Mouse (Mus musculus) gastrocnemius, postnatal 14 days (tissue): ENCODE data around the gene Bptf. TPM values are rescaled to one million over a fixed set of nuclear protein-coding genes. Genes with fewer than 3 reads are reported as not detected.
"Not testable (repeated sequence)": the region's sequence is repeated elsewhere in the genome, so short reads cannot be mapped to it uniquely, and the experiment has no call there.

Source experiments
- DNase-seq: peaks from one replicate; pipeline ENCODE4 v3.0.0; 2021; ENCODE audit warnings: mixed read lengths
- intact Hi-C: fragments of 180-260 bp; cut with DNase I; formaldehyde crosslinking; loops from one replicate; pipeline ENCODE4 v1.15.1; 2025; ENCODE audit warnings: low total_unique reads
- total RNA-seq, 2 experiments: library from RNA; stranded (reverse); gene quantifications; 2 replicates each; pipeline ENCODE4 v1.2.3; 2021

The Bptf gene
- total RNA-seq, 2 experiments from 2014 or later, result 20.5 to 22.6 TPM

DNA sequence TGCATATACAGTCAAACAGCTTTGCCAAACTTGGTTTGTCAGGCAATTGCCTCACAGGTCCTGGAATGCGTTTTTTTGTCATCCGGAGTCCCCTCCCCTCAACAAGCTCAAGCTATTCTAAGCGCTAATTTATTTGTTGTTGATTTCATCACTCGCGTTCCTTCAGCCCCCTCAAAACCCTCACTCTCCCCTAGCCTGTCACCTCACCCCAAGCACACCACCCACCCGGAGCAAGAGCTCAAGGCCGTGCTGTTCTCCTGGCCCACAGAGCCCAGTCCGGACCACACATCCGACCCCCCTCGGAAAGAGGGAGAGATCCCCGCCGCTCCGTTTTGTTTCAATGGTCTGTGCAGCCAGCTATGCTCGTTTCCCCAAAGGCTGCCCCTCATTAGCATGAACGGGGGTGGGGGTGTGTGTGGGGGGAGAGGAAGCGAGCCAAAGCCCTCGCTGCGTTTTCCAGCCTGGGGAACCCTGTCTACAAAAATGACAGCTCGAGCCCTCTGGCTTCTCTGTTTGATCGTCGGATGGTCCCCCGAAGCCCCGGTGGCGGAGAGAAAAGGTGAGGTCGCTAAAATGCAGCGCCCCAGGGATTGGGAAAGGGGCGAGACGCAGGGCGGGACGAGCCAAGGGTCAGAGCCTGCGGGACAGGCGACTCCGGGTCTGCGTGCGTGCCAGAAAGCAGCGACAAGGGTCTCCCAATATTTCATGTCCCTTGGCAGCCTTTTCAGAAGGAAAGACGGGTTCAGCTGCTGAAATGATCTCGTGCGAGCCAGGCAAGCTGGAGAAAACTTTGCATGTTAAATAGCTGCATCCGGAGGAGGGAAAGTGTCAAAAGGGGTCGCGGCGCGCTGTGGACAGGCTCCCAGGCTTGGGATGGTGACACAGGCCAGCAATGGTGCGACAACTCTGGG is 106.3 kb downstream of the Bptf start, which contains the start of gene 1810010H24Rik:
1810010H24Rik (plus strand) TSS at position 271 of the 911 bp plus-strand sequence.
- intact Hi-C loops, result no loop called here
- DNase-seq, result peak; percentile 20

DNA sequence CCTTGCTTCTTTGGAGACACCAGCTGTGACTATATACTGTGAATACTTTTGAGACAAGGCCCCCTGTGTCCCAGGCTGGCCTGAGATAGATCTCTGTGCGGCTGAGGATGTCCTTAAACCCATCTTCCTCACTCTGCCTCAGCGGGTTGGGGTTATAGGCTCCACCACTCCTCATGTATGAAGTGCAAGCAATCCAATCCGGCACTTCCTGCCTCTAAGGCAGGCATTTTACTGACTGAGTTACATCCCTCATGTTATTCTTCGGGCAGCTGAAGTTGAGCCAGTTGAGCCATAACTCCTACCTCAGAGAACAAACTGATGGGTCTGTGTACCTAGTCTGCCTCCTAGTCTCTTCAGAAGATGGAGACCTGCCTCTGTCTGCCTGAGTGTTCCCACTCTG is 107.5 kb downstream of the Bptf start:
- intact Hi-C loops, result no loop called here
- no peak for DNase-seq

DNA sequence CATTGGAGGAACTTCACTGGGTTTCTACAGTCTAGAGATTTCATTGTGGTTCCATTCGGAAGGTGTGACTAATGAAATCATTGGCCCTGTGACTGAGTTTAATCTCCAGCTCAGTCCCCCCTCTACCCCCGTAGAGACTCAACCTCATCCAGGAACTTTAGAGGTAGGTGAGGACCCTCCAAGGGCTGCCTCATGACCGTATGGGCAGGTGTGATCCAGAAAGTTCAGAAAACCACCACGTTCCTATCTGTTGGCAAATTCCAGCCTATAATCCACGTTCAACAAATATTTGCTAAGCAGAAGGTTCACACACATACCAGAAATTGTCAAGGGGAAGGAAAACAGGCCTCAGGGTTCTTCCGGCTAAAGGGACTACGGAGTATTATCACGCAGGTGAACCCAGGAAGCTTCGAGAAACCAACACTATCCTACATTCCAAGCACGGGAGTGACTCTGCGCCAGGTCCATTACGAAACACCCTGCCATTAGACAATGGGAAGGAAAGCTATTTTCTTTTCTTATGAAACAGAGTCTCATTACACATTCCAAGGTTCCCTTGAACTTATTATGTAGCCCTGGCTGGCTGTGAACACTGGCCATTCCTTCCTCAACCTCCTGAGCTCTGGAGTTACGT is 109.8 kb downstream of the Bptf start:
- DNase-seq, result no peak
- intact Hi-C loops, result no loop called here

DNA sequence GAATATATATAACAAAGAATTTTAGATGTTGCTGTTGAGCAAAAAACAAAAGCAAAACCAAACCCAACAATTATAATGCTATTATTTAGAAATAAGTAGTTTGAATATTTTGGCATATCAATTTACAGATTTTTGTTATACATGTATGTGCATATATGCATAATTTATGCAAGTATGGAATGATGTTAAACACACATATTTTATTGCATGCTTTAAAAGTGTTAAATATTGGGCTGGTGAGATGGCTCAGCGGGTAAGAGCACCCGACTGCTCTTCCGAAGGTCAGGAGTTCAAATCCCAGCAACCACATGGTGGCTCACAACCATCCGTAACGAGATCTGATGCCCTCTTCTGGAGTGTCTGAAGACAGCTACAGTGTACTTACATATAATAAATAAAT is 112.2 kb downstream of the Bptf start:
- DNase-seq, intact Hi-C loops: not testable (repeated sequence)

DNA sequence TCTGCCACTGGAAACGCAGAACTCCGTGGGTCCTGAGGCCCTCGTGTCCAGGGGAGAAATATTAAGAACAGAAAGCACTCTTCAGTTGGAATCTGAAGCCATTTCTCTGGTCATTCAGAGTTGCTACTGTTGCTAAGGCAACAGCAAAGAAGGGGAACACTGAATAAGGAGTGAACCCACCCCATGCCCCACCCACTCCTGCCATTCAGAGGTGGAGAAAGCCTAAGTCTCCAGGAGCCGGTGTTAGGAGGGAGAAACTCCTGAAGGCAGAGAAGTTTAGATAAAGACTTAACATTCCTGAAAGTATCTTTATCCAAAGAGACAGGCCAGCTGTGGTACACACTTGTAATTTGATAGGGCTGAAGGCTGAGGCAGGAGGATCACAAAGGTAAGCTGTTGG is 112.6 kb downstream of the Bptf start:
- intact Hi-C loops, result no loop called here
- DNase-seq, result no peak

DNA sequence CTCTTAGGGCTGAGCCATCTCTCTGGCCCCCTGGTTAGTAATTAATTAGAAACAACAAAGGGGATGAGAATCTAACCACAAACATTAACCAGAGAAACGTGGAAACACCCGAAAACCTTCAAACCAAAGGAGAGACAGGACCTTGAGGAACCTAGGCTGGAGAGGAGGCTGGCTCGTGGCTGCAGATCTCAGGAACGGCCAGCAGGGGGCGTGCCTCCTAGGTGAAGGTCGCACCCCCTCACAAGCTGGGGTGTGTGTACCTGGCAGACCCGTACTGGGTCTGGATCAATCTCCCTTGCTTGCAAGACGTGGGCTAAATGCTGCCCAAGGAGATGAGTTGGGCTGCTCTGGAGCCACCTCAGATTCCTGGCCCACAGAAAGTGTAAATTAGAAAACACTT is 113.3 kb downstream of the Bptf start:
- no peak for DNase-seq
- intact Hi-C loops, result no loop called here

DNA sequence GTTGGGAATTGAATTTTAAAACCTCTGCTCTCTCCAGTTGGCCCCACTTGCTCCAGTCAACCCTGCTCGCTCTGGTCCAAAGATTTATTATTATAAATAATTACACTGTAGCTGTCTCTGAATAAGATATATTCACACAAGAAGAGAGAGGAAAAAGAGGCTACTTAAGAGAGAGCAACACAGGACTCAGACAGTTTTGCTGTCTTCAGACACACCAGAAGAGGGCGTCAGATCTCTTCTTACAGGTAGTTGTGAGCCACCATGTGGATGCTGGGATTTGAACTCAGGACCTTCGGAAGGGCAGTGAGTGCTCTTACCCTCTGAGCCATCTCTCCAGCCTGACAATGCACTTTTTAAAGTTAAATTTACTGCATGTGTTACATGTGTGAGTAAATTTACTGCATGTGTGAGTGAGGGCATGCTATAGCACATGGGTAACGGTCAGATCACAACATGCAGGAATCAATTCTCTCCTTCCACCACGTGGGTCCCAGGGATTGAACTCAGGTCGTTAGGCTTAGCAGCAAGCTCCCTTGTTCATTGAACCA is 114.5 kb downstream of the Bptf start:
- no peak for DNase-seq
- intact Hi-C loops, result no loop called here

DNA sequence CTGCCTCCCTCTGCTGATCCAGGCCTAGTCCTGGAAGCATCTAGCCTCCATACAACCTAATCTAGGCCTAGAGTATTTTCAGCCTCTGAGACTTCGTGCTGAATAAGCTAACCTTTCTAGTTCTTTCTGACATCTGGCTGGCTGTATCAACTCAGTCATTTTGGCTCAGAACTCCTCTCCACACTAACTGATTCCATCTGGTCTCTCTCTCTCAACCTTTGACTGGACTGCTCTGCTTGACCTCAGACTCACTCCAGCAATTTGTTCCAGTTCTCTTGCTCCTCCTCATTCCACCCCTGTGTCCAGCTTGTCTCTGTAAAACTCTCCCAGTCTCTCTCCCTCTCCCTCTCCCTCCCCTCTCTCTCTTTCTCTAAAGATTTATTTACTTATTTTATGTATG is 115.0 kb downstream of the Bptf start:
- intact Hi-C loops, result no loop called here
- no peak for DNase-seq

DNA sequence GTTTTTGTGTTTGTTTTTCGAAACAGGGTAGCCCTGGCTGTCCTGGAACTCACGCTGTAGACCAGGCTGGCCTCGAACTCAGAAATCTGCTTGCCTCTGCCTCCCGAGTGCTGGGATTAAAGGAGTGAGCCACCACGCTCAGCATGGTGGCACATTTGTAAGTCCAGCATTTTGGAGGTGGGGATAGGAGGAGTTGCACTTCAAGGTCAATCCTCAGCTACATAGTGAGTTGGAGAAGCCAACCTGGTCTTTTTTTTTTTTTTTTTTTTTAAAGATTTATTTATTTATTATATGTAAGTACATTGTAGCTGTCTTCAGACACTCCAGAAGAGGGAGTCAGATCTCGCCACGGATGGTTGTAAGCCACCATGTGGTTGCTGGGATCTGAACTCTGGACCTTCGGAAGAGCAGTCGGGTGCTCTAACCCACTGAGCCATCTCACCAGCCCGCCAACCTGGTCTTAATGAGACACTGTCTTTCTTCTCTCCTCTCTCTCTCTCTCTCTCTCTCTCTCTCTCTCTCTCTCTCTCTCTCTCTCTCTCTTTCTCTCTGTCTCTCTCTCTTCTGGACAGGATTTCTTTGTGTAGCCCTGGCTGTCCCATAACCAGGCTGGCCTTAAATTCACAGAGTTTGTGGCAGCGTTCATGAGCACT is 116.3 kb downstream of the Bptf start:
- intact Hi-C loops, DNase-seq: not testable (repeated sequence)

DNA sequence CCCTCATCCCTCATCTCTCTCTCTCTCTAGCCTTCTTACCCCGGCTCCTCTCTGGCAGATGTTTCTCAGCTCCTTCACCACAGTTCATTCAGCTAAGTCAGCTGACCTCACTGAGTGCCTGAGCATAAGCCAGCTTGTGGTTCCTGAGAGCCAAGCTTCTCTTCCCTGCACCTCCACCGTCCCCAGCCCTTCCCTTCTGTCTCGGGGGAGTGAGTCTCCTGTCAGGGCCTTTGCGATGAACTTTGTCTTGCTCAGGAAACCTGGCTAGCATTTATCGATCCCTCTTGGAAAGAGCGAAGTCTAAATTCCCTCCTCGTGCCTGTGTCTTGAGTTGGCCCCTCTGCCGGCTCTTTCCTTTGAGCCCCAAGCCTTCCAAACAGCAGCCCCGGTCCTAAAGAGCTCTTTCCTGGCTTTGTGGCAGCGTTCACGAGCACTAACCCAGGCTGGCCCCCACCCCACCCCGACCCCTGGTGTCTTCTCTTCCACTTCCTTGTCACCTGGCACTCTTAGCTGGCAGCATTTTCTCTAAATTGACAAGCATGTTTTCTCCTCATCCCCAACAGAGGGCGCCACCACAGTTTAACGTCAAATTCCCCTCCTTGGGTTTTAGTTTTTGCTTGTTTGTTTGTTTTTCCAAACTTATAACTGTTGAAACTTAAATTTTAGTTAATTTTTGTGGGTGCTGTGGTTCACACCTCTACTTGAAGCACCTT is 117.2 kb downstream of the Bptf start:
- DNase-seq, result no peak
- intact Hi-C loops, result no loop called here

DNA sequence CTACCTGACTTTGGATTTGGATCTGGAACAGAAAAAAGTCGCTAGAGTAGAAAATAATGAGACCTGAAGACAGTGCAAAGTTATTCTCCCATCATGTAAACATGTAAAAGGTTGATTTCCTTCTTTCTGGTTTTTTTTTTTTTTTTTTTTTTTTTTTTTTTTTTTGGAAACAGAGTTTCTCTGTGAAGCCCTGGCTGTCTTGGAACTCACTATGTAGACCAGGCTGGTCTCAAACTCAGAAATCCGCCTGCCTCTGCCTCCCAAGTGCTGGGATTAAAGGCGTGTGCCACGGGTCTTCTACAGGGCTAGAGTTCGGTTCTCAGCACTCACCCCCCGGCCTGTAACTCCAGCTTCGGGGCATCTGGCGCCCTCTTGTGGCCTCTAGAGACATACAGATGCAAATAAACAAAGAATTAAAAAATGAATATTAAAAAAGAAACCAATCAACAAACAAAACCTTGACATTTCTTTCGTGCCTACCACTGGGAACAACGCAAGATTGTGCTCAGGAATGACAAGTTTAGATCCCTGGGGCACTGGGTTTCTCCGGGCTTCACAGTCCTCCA is 117.8 kb downstream of the Bptf start:
- no peak for DNase-seq
- intact Hi-C loops, result no loop called here

DNA sequence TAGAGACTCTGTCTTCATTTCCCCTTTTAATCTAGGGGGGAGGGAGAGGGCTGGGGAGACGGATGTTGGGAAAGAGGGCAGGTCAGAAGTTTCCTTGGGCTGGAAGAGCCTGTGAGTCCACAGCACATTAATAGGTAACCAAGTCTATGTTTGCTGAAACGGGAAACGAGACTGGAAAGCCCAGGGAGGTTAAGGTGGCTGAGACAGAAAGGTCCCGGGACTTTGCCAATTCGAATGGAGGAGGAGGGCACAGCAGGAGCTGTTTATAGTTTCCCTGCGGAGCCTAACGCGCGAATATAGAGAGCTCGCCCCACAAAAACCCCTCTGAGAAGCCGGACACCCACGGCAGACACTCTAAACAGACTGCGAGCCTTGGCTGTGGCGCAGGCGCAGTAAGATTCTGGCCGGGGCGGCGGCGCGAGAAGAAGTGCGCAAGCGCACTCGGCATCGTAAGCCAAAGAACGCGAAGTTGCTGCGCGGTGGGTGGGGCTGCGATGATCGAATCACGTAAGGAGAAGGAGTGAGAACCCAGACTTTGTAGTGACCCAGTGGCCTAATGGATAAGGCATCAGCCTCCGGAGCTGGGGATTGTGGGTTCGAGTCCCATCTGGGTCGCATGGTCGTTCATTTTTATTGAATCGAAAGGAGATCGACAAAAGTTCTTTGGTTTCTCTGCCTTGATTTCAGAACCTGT is 119.5 kb downstream of the Bptf start:
- intact Hi-C loops, result no loop called here
- peak; percentile 96 for DNase-seq

DNA sequence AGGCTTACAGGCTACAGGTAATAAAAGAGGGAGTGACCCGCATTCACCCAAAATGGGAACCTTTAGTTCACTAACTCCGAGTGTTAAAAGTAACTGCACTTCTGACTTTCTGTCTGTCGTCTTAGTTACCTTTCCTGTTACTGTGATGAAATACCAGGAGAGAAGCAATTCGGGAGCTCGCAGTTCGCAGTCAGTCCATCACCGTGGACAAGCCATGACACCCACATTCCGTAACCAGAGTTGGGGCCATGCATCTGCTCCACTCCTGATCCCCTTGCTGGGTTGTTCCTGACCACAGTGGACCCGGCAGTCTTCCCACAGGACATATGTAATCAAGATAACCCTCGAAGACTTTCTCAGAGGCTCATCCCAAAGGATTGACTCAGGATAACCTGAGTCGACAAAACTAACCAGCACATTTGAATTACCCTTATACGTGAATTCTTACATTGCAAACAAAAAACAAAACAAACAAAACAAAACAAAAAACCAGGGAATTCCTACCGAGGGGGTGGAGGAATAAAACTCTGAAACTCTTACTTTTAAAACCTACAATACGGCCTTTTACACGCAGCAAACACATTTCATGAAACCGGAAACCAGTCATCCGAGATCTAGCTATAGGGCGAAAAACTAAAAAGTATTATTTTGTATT is 120.1 kb downstream of the Bptf start:
- intact Hi-C loops, result no loop called here
- no peak for DNase-seq

DNA sequence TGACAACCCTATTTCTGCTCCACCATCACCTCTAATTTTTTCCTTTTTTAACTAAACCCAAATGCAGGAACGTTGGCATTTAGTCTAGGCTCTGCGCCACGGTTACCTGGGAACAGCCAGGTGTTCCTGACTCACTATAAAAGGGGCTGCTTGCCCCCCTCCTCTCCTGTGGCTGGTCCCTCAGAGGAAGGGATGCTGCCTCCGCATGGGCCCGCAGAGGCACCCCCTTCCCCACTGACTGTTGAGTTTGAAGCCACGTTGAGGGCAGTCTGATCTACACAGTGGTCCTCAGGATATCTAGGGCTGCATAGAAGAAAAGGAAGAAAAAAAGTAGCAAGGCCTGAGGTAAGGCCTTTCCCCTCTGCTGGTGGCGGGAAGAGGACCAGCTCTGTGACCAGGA is 120.8 kb downstream of the Bptf start:
- intact Hi-C loops, result no loop called here
- DNase-seq, result no peak

DNA sequence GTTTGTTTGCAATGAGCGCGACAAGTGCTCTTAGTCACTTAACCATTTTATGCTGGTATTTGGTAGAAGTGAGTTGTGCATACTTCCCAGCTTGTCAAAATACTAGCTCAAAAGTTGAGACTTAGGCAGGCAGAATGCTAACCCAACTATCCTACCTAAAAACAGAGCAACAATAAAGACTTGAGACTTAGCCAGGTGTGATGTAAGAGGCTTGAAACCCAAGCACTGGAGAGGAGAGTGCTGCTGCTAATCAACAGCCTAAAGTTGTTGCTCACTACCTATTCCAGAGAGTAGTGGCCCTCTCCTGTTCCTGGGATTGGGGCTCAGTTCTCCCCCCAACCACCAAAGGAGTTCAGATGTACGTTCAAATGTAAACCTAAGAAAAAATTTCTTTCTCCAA is 121.5 kb downstream of the Bptf start:
- intact Hi-C loops, result no loop called here
- no peak for DNase-seq

DNA sequence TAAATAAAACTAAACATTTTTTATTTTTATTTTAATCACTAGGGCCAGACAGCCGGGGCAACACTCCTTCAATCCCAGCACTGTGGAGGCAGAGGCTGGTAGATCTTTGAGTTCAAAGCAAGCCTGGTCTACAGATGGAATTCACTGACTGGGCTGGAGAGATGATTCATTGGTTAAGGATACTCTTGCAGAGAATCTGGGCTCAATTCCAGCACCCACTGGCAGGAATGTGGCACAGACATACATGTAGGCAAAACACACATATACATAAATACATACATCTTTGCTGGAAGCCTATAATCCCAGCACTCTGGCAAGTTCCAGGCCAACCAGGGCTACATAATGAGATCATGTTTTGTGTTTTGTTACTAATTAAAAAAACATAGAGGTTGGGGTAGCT is 126.4 kb downstream of the Bptf start:
- intact Hi-C loops, result no loop called here

DNA sequence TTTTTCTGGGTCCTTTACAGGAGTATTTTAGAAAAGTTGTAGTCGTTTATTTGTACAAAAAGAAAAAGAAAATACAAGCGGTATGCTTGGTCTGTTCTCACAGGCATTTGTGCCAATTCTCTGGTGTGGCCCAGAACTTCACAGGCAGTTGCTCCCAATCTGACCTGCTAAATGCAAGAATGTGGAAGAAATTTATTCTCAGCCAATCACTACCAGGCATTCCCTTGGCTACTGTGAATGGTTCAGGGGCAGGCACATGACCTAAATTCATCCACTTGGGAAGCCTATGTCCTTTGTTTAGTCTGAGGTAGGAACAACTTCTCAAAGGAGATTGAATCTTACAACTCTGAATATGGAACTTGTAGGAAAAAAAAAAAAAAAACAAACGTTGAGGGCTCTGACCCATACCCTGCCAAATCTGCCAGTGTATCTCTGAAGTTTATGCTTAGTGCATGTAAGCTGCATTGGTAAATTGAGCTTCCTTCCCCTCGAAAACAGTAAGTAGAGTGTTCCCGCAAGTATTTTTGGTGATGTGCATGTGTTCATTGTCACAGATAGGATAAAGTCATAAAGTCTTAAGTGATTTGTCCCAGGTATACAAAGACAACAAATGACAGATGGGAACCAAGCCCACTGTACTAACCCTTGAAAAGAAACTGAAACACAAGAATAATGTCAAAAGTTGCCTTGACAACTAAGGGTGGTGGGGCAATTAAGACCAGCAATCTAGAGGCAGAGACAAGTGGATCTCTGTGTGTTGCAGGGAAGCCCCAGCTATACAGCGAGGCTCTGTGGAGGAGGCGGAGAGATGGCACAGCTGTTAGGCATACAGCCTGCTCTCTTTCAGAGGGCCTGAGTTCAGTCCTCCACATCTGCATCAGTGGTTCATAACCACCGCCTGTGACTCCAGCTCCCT is 129.9 kb downstream of the Bptf start:
- intact Hi-C loops, result no loop called here
- no peak for DNase-seq

More for the DNA sequence above, 126.4 kb downstream of the Bptf start:
- DNase-seq, result no peak
